ENCODE assay signal across 8 mouse cellular contexts in the genomic region with DNA sequence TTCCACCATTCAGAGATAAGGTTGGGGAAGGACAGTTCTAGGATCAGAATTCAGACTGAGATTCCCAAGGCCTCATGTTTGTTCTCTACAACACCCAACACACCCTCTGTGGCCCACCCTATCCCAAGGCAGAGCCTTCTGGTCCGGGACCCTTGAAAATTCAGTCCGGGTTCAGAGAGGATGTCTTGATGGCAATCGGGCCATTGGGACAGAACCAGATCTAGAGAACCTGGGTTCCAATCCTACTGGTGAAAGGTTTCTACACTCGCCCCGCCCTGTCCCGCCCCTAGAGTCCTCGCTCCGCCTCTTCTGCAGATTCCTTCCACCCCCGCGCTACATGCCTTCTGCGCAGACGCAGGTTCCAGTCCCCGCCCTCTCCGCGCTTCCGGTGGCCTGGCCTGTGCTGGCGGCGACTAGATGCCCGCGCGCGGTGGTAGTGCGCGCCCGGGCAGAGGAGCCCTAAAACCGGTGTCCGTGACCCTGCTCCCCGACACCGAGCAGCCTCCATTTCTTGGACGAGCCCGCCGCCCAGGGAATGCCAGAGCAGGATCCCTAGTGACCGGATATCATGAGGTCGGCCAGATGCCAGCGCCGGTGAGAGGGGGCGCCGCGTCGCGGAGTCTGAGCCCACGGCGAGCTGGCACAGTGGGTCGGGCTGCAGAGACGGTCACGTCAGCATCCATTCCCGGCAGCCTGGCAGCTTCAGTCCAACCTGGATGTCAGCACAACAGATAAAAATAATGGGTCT. TPM values are rescaled to one million over a fixed set of nuclear protein-coding genes. Genes with fewer than 3 reads are reported as not detected.
A peak's percentile ranks its signal among the peaks of the same experiment; 100 is the strongest.
DNase-seq lines count a peak whose midpoint lies in the region; ATAC-seq and TF ChIP-seq lines count a peak whose summit lies in the region.

A gene (plus strand): TSS at position 382 of the 748 bp plus-strand sequence.

- peak; percentile 92 for DNase-seq in G1E (ENCODE audit: low spot score)
- peak; percentile 90 for DNase-seq in cerebellum, adult 11 months
- peak; percentile 90 to 92 for DNase-seq in heart, postnatal 14 days
- peak; percentile 89 to 90 for DNase-seq in layer of hippocampus, adult 2 months (ENCODE audit: low spot score in 2 of 2)
- peak; percentile 76 to 78 for DNase-seq in thymus, adult 18-20 months

- peaks cover 40% of the 10 kb centered on the region for H3K36me3 ChIP-seq in G1E (replicated peaks)
- peaks cover 1% of the 10 kb centered on the region; the same call in 1 of the 2 replicates for H3K36me3 ChIP-seq in forebrain, embryonic 15.5 days
- H3K36me3 ChIP-seq in lung, embryonic 15.5 days = peaks cover 19% of the 10 kb centered on the region

- peak within 1 kb of the TSS; percentile 80 for H3K4me3 ChIP-seq in G1E (ENCODE audit: low read depth, low read length)
- H3K4me3 ChIP-seq in forebrain, embryonic 15.5 days = peak within 1 kb of the TSS; percentile 65
- H3K4me3 ChIP-seq in layer of hippocampus, adult 2 months = peak within 1 kb of the TSS; percentile 69
- peak within 1 kb of the TSS; percentile 59 for H3K4me3 ChIP-seq in lung, embryonic 15.5 days
- peak within 1 kb of the TSS; percentile 81 for H3K4me3 ChIP-seq in olfactory bulb, adult 2 months (ENCODE audit: insufficient read depth, low read depth, low read length)

- H3K9me3 ChIP-seq in G1E (replicated peaks) = no peaks in the 10 kb centered on the region; the same call in 1 of the 2 replicates
- no peaks in the 10 kb centered on the region for H3K9me3 ChIP-seq in forebrain, embryonic 15.5 days
- no peaks in the 10 kb centered on the region for H3K9me3 ChIP-seq in lung, embryonic 15.5 days

- no peak for TF ChIP-seq CTCF in G1E (IDR thresholded peaks at IDR 0.05; ENCODE audit: low read depth, low read length)
- peak; percentile 64 for TF ChIP-seq CTCF in layer of hippocampus, adult 2 months (conservative IDR thresholded peaks at IDR 0.05)
- no peak for TF ChIP-seq CTCF in olfactory bulb, adult 2 months (IDR thresholded peaks at IDR 0.05; ENCODE audit: insufficient read depth, low read depth, low read length)

- ATAC-seq in G1E (ENCODE audit: extremely low read depth, insufficient number of reproducible peaks, low FRiP score, poor library complexity, severe bottlenecking) = peak; percentile 67
- ATAC-seq in forebrain, embryonic 15.5 days (replicated peaks) = peak; percentile 81
- ATAC-seq in lung, embryonic 15.5 days (ENCODE audit: borderline replicate concordance, extremely low read depth, low FRiP score, low TSS enrichment) = peak; percentile 52; the same call in 1 of the 2 replicates

- H3K9ac ChIP-seq in forebrain, embryonic 15.5 days (replicated peaks) = peak within 1 kb of the TSS; percentile 74
- H3K9ac ChIP-seq in lung, embryonic 15.5 days = peak within 1 kb of the TSS; percentile 69

- intact Hi-C loops in heart, postnatal 14 days (cut with DNase I) = no loop called here

- peaks cover 74% of the 10 kb centered on the region for H3K4me1 ChIP-seq in G1E (ENCODE audit: insufficient read depth, low read depth, low read length)
- H3K4me1 ChIP-seq in forebrain, embryonic 15.5 days = peaks cover 52% of the 10 kb centered on the region
- H3K4me1 ChIP-seq in lung, embryonic 15.5 days = peaks cover 55% of the 10 kb centered on the region
- H3K4me1 ChIP-seq in olfactory bulb, adult 2 months (ENCODE audit: control insufficient read depth, insufficient read depth, low read length) = peaks cover 26% of the 10 kb centered on the region

- TF ChIP-seq POLR2A in olfactory bulb, adult 2 months (IDR thresholded peaks at IDR 0.05; ENCODE audit: insufficient read depth, low read depth, low read length) = peak; percentile 98

- H3K27ac ChIP-seq in forebrain, embryonic 15.5 days (replicated peaks) = peak within 1 kb of the TSS; percentile 73
- peak within 1 kb of the TSS; percentile 96 for H3K27ac ChIP-seq in layer of hippocampus, adult 2 months
- H3K27ac ChIP-seq in lung, embryonic 15.5 days = peak within 1 kb of the TSS; percentile 97
- H3K27ac ChIP-seq in olfactory bulb, adult 2 months (ENCODE audit: insufficient read depth, low read depth, low read length) = peak within 1 kb of the TSS; percentile 74

- H3K4me2 ChIP-seq in forebrain, embryonic 15.5 days (replicated peaks) = peak within 1 kb of the TSS; percentile 73
- H3K4me2 ChIP-seq in lung, embryonic 15.5 days = peak within 1 kb of the TSS; percentile 82

- H3K27me3 ChIP-seq in G1E (ENCODE audit: insufficient read depth, low read length) = peaks cover 38% of the 10 kb centered on the region
- peaks cover 21% of the 10 kb centered on the region for H3K27me3 ChIP-seq in forebrain, embryonic 15.5 days
- H3K27me3 ChIP-seq in lung, embryonic 15.5 days = no peaks in the 10 kb centered on the region

- 4% methylated on average over 47 of the region's 47 CpGs for WGBS in forebrain, embryonic 15.5 days
- WGBS in lung, embryonic 15.5 days = 4% methylated on average over 43 of the region's 47 CpGs
- 4% methylated on average over 47 of the region's 47 CpGs for WGBS in olfactory bulb, adult 2 months

RNA-seq across cellular contexts. Expression of the gene that starts here (rescaled TPM):
- total RNA-seq in G1E (2014; fragmentation: Nextera tagmentation) (13.7 and 22.0 TPM in 2 replicates), G1E (2017) (12.7 and 17.0 TPM in 2 replicates)
- polyA plus RNA-seq in G1E (2012) = 13.4 and 14.2 TPM in 2 replicates
- polyA plus RNA-seq in forebrain, embryonic 15.5 days (2015; fragmentation: Nextera tagmentation; extraction: Ambion mirVana) = 33.5 and 33.8 TPM in 2 replicates
- 1 to 10 TPM; 6.5 to 8.5 TPM for total RNA-seq in heart, postnatal 14 days (2021)
- 10 to 100 TPM; 15.6 to 20.5 TPM for total RNA-seq in layer of hippocampus, adult 2 months (2021)
- polyA plus RNA-seq in lung, embryonic 15.5 days (2015; fragmentation: Nextera tagmentation; extraction: Ambion mirVana) = 37.7 and 37.8 TPM in 2 replicates
- polyA plus RNA-seq in olfactory bulb, adult 2 months (2012; ENCODE audit: insufficient read depth, insufficient read length, low replicate concordance, missing spikeins) = not detected in 2 replicates

Comparison
In these comparisons a context has a peak if more than half of its experiments do, and no peak if none do; other contexts are left out.
1. Peak in every context shown above with its lines: DNase-seq, ATAC-seq, H3K4me3 ChIP-seq and H3K27ac ChIP-seq.
2. RNA of the gene that starts here (polyA plus RNA-seq): 37.7 to 37.8 TPM in lung, embryonic 15.5 days, 33.5 to 33.8 TPM in forebrain, embryonic 15.5 days and 13.4 to 14.2 TPM in G1E; not detected in olfactory bulb, adult 2 months; every median in the first group is over 10 times any median in the second.